Mouse (Mus musculus) lung, embryonic 14.5 days (tissue): ENCODE results near the gene Ttll5. TPM values are rescaled to one million over a fixed set of nuclear protein-coding genes. Genes with fewer than 3 reads are reported as not detected.

Experiments
- ATAC-seq: fragments of 200-750 bp; cut with Nextera tagmentation; 2 replicates; pipeline ENCODE4 v1.8.0; 2017; ENCODE audit warnings: mild to moderate bottlenecking, moderate TSS enrichment, moderate library complexity; ENCODE audit not compliant: insufficient read depth
- DNase-seq: peaks from one replicate; pipeline ENCODE4 v3.0.0-alpha.2; 2015
- H3K27ac ChIP-seq: fragments of 300-500 bp; sonication (generic); 2 replicates; pipeline ENCODE4 v1.5.1; 2014; ENCODE audit warnings: low read depth, mild to moderate bottlenecking, moderate library complexity
- H3K27me3 ChIP-seq: fragments of 300-500 bp; sonication (generic); 2 replicates; pipeline ENCODE4 v1.6.1; 2014; ENCODE audit warnings: low read length, control low read depth; ENCODE audit not compliant: insufficient read depth
- H3K36me3 ChIP-seq: fragments of 300-500 bp; sonication (generic); 2 replicates; pipeline ENCODE4 v1.6.1; 2014; ENCODE audit warnings: control low read depth; ENCODE audit not compliant: insufficient read depth
- H3K4me1 ChIP-seq: fragments of 300-500 bp; sonication (generic); 2 replicates; pipeline ENCODE4 v1.6.1; 2014; ENCODE audit warnings: antibody characterized with exemption, control low read depth; ENCODE audit not compliant: insufficient read depth
- H3K4me2 ChIP-seq: fragments of 300-500 bp; sonication (generic); 2 replicates; pipeline ENCODE4 v1.6.1; 2014; ENCODE audit warnings: mild to moderate bottlenecking
- H3K4me3 ChIP-seq: fragments of 300-500 bp; sonication (generic); 2 replicates; pipeline ENCODE4 v1.5.1; 2014; ENCODE audit warnings: low read depth, low read length
- H3K9ac ChIP-seq: fragments of 300-500 bp; sonication (generic); 2 replicates; pipeline ENCODE4 v1.6.1; 2014
- H3K9me3 ChIP-seq: fragments of 300-500 bp; sonication (generic); 2 replicates; pipeline ENCODE4 v1.6.1; 2016; ENCODE audit warnings: low read depth, low read length, control low read depth
- CTCF ChIP-seq: IDR thresholded peaks from 2 replicates; pipeline ENCODE4 v1.5.1; 2016; ENCODE audit warnings: antibody characterized with exemption, low read depth
- WGBS: fragments of 180-500 bp; shearing (Covaris S2); extraction: QIAGEN DNeasy Blood & Tissue Kit; methylation state at CpG from one replicate; pipeline ENCODE4 v1.1.7; 2014; 5-methylcytosine and 5-hydroxymethylcytosine counted together
- polyA plus RNA-seq: library from polyadenylated mRNA; unstranded; fragments of >200 nt; fragmentation: Nextera tagmentation; extraction: Ambion mirVana; gene quantifications from 2 replicates; pipeline ENCODE4 v1.2.1, GENCODE M21; 2014

Gene Ttll5
- polyA plus RNA-seq, 1 experiment from 2014 or later = 21.3 TPM

GRCm38 (mm10) chr12:85973526-85973925 is 149.1 kb downstream of the Ttll5 start:
- Histone ChIP-seq H3K36me3 (peaks cover 4% of the 10 kb centered on the region; the same call in 1 of the 2 replicates), H3K4me2 (no peak overlapping the region), H3K9ac (no peak overlapping the region), H3K9me3 (no peaks in the 10 kb centered on the region), H3K4me1 (peaks cover 20% of the 10 kb centered on the region), H3K27me3 (no peaks in the 10 kb centered on the region), H3K4me3 (no peak overlapping the region), H3K27ac (peak overlapping the region; percentile 75; the same call in 1 of the 2 replicates)
- peak; percentile 55 for DNase-seq
- no peak for TF ChIP-seq CTCF
- ATAC-seq = peak; percentile 87
- WGBS = 30% methylated on average over 4 of the region's 4 CpGs

- Histone ChIP-seq H3K4me2 (no peak overlapping the region), H3K36me3 (peaks cover 4% of the 10 kb centered on the region; the same call in 1 of the 2 replicates), H3K27me3 (no peaks in the 10 kb centered on the region), H3K9ac (no peak overlapping the region), H3K4me3 (no peak overlapping the region), H3K27ac (peak overlapping the region; percentile 75; the same call in 1 of the 2 replicates), H3K9me3 (no peaks in the 10 kb centered on the region), H3K4me1 (peaks cover 20% of the 10 kb centered on the region)
- peak; percentile 56 for DNase-seq
- 38% methylated on average over 4 of the region's 4 CpGs for WGBS
- no peak for TF ChIP-seq CTCF
- peak; percentile 47; the same call in 1 of the 2 replicates for ATAC-seq
Measured at GRCm38 (mm10) chr12:85974030-85974429, 149.6 kb downstream of the Ttll5 start.

GRCm38 (mm10) chr12:85979996-85980395 is 155.5 kb downstream of the Ttll5 start:
- no peak overlapping the region for H3K27ac ChIP-seq
- peaks cover 4% of the 10 kb centered on the region; the same call in 1 of the 2 replicates for H3K36me3 ChIP-seq
- H3K4me3 ChIP-seq = no peak overlapping the region
- H3K4me1 ChIP-seq = 0 out of 2 replicates have a peak, but pooled peaks cover 5% of the 10 kb centered on the region
- H3K9me3 ChIP-seq = no peaks in the 10 kb centered on the region
- H3K9ac ChIP-seq = no peak overlapping the region
- TF ChIP-seq CTCF = no peak
- DNase-seq (no peak), ATAC-seq (no peak)
- WGBS = 80% methylated on average over 5 of the region's 5 CpGs
- no peak overlapping the region for H3K4me2 ChIP-seq
- no peaks in the 10 kb centered on the region for H3K27me3 ChIP-seq

GRCm38 (mm10) chr12:85985524-85985923 is 161.1 kb downstream of the Ttll5 start:
- TF ChIP-seq CTCF = no peak
- Histone ChIP-seq H3K9me3 (no peaks in the 10 kb centered on the region), H3K4me2 (no peak overlapping the region), H3K9ac (no peak overlapping the region), H3K36me3 (no peaks in the 10 kb centered on the region), H3K27ac (no peak overlapping the region), H3K27me3 (no peaks in the 10 kb centered on the region), H3K4me1 (peaks cover 22% of the 10 kb centered on the region), H3K4me3 (no peak overlapping the region)
- DNase-seq (no peak), ATAC-seq (no peak)
- 59% methylated on average over 4 of the region's 4 CpGs for WGBS

GRCm38 (mm10) chr12:85986024-85986423 is 161.6 kb downstream of the Ttll5 start:
- TF ChIP-seq CTCF = no peak
- DNase-seq (no peak), ATAC-seq (peak; percentile 60; the same call in 1 of the 2 replicates)
- H3K4me2 ChIP-seq = no peak overlapping the region
- no peaks in the 10 kb centered on the region for H3K36me3 ChIP-seq
- H3K9ac ChIP-seq = no peak overlapping the region
- no peaks in the 10 kb centered on the region for H3K27me3 ChIP-seq
- no peak overlapping the region for H3K4me3 ChIP-seq
- H3K9me3 ChIP-seq = no peaks in the 10 kb centered on the region
- 44% methylated on average over 7 of the region's 7 CpGs for WGBS
- H3K27ac ChIP-seq = no peak overlapping the region
- peaks cover 22% of the 10 kb centered on the region for H3K4me1 ChIP-seq

GRCm38 (mm10) chr12:85986540-85987443 is 162.3 kb downstream of the Ttll5 start:
- Histone ChIP-seq H3K4me1 (peaks cover 22% of the 10 kb centered on the region), H3K4me3 (no peak overlapping the region), H3K4me2 (0 out of 2 replicates have a peak overlapping the region, but pooled peaks have one; percentile 8), H3K9me3 (no peaks in the 10 kb centered on the region), H3K27ac (no peak overlapping the region), H3K36me3 (no peaks in the 10 kb centered on the region), H3K9ac (no peak overlapping the region), H3K27me3 (no peaks in the 10 kb centered on the region)
- DNase-seq = peak; percentile 74
- 34% methylated on average over 13 of the region's 13 CpGs for WGBS
- no peak for TF ChIP-seq CTCF
- ATAC-seq = peak; percentile 69

GRCm38 (mm10) chr12:85987444-85987889 is 163.0 kb downstream of the Ttll5 start:
- Histone ChIP-seq H3K4me3 (no peak overlapping the region), H3K9me3 (no peaks in the 10 kb centered on the region), H3K9ac (no peak overlapping the region), H3K4me2 (no peak overlapping the region), H3K36me3 (no peaks in the 10 kb centered on the region), H3K27ac (no peak overlapping the region), H3K4me1 (peaks cover 22% of the 10 kb centered on the region), H3K27me3 (no peaks in the 10 kb centered on the region)
- DNase-seq (no peak), ATAC-seq (no peak)
- 63% methylated on average over 5 of the region's 5 CpGs for WGBS
- no peak for TF ChIP-seq CTCF
